In the genomic region with DNA sequence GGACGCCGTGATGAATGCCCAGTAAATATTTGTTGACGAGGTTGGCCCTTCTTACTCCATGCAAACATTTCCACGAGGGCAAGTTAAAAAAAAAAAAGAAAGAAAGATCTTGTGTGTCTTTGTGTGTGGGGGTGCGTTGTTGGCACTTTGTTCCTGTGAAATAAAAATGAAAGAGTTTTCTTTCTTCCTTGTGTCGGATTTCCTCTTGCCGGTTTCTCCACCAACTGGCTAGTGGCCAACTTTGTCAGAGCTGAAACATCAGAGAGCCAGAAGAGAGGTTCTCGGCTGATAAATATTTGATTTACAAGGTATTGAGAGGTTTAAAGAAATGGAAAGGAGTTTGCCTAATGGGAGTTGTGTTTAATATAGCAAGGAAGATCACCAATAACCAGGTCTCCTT, we compare ENCODE assay signal across 10 mouse cellular contexts.
DNase-seq lines count a peak whose midpoint lies in the region; ATAC-seq and TF ChIP-seq lines count a peak whose summit lies in the region.
"Had no signal": no experiment of that assay in that cellular context is flagged by ENCODE, and none has a peak within 500 bp of the region (broad histone marks: within the 10 kb centered on the region; RNA-seq: fewer than 3 reads in every experiment).

No protein-coding gene starts in this region.

- no peaks in the 10 kb centered on the region for H3K9me3 ChIP-seq in kidney, embryonic 16.5 days (ENCODE audit: low read length)

- ATAC-seq in kidney, embryonic 16.5 days (ENCODE audit: low FRiP score, low TSS enrichment), result no peak
- ATAC-seq in CD4-positive, CD25-positive, alpha-beta regulatory T cell, adult 4 months, result no peak

- no peak overlapping the region for H3ac ChIP-seq in myocyte (ENCODE audit: control insufficient read depth, insufficient read length)

- H3K79me2 ChIP-seq in myocyte (ENCODE audit: control insufficient read depth, insufficient read depth), result no peaks in the 10 kb centered on the region

- peaks cover 6% of the 10 kb centered on the region for H3K4me1 ChIP-seq in cerebellum, adult 2 months (ENCODE audit: control insufficient read depth, insufficient read depth, low read length)
- H3K4me1 ChIP-seq in kidney, embryonic 16.5 days (ENCODE audit: insufficient read depth, low read length), result 0 out of 2 replicates have a peak, but pooled peaks cover 9% of the 10 kb centered on the region

- H3K36me3 ChIP-seq in kidney, embryonic 16.5 days (ENCODE audit: insufficient read depth, low read length), result no peaks in the 10 kb centered on the region
- H3K36me3 ChIP-seq in myocyte (ENCODE audit: control insufficient read depth, insufficient read depth), result no peaks in the 10 kb centered on the region

- no peak overlapping the region for H3K9ac ChIP-seq in kidney, embryonic 16.5 days (replicated peaks; ENCODE audit: low read length)

- DNase-seq in cerebellum, adult 2 months, result peak; percentile 4 to 6
- no peak for DNase-seq in cerebellum, adult 9-11 months
- no peak for DNase-seq in kidney, adult 18-20 months
- peak; percentile 23 to 46 for DNase-seq in layer of hippocampus, adult 2 months (ENCODE audit: low spot score in 2 of 2)
- no peak for DNase-seq in cerebellum, adult 8-10 months

- H3K4me3 ChIP-seq in cerebellum, adult 2 months (replicated peaks; ENCODE audit: insufficient read depth, low read depth, low read length), result no peak overlapping the region
- H3K4me3 ChIP-seq in kidney, embryonic 16.5 days (ENCODE audit: low read length), result no peak overlapping the region
- H3K4me3 ChIP-seq in layer of hippocampus, adult 2 months, result peak overlapping the region; percentile 19; the same call in 1 of the 2 replicates
- no peak overlapping the region for H3K4me3 ChIP-seq in myocyte
- H3K4me3 ChIP-seq: heart, adult 2 months; megakaryocyte, embryonic 14.5 days had no signal

- peak overlapping the region; percentile 17; the same call in 1 of the 2 replicates for H3K4me2 ChIP-seq in kidney, embryonic 16.5 days (replicated peaks; ENCODE audit: low read depth, low read length)
- peak overlapping the region; percentile 58 for H3K4me2 ChIP-seq in myocyte (ENCODE audit: low read depth)

- no peak for TF ChIP-seq CTCF in cerebellum, adult 2 months (IDR thresholded peaks at IDR 0.05; ENCODE audit: borderline replicate concordance, insufficient read depth, low read depth, low read length)
- TF ChIP-seq CTCF in layer of hippocampus, adult 2 months (conservative IDR thresholded peaks at IDR 0.05), result no peak

- H3K27me3 ChIP-seq in cerebellum, adult 2 months (ENCODE audit: control insufficient read depth, insufficient read depth, low read length), result no peaks in the 10 kb centered on the region
- H3K27me3 ChIP-seq in kidney, embryonic 16.5 days (ENCODE audit: insufficient read depth, low read length), result no peaks in the 10 kb centered on the region
- H3K27me3 ChIP-seq in myocyte (ENCODE audit: control insufficient read depth, insufficient read depth, insufficient read length), result no peaks in the 10 kb centered on the region
- H3K27me3 ChIP-seq: megakaryocyte, embryonic 14.5 days had no signal

- WGBS in cerebellum, adult 2 months, result 7% methylated on average over 8 of the region's 8 CpGs
- 37% methylated on average over 8 of the region's 8 CpGs for WGBS in kidney, embryonic 16.5 days

- TF ChIP-seq POLR2A in cerebellum, adult 2 months (IDR thresholded peaks at IDR 0.05; ENCODE audit: borderline replicate concordance, insufficient read depth, low read length), result no peak
- no peak for TF ChIP-seq POLR2A in myocyte (IDR thresholded peaks at IDR 0.05; ENCODE audit: insufficient read length, low read depth)

- H3K27ac ChIP-seq in cerebellum, adult 2 months (ENCODE audit: insufficient read depth, low read length), result no peak overlapping the region
- no peak overlapping the region for H3K27ac ChIP-seq in kidney, embryonic 16.5 days (ENCODE audit: low read length)
- H3K27ac ChIP-seq in layer of hippocampus, adult 2 months, result peak overlapping the region; percentile 68
- H3K27ac ChIP-seq: heart, adult 2 months had no signal

TF ChIP-seq in myocyte, 11 proteins besides CTCF, POLR2A, EP300 and RAD21:
- no peak for TF ChIP-seq SRF (IDR thresholded peaks at IDR 0.05; ENCODE audit: control insufficient read depth, insufficient read length, low read depth)
- TF ChIP-seq USF1 (IDR thresholded peaks at IDR 0.05; ENCODE audit: low read depth), result no peak
- TF ChIP-seq CEBPB (IDR thresholded peaks at IDR 0.05; ENCODE audit: insufficient read depth, poor library complexity, severe bottlenecking), result no peak
- TF ChIP-seq REST (IDR thresholded peaks at IDR 0.05; ENCODE audit: insufficient read depth, insufficient read length), result no peak
- no peak for TF ChIP-seq MYOG (IDR thresholded peaks at IDR 0.05; ENCODE audit: control insufficient read depth in 1 of 3, insufficient read depth in 1 of 3, insufficient read length in 2 of 3, low read depth in 2 of 3)
- TF ChIP-seq E2F4 (IDR thresholded peaks at IDR 0.05; ENCODE audit: insufficient read depth), result no peak
- TF ChIP-seq MYOD1 (IDR thresholded peaks at IDR 0.05; ENCODE audit: control insufficient read depth in 1 of 3, insufficient read length in 2 of 3, low read depth in 2 of 3), result no peak
- no peak for TF ChIP-seq MAX (IDR thresholded peaks at IDR 0.05; ENCODE audit: low read depth)
- TF ChIP-seq TCF12 (IDR thresholded peaks at IDR 0.05; ENCODE audit: insufficient read depth, poor library complexity, severe bottlenecking), result no peak
- TF ChIP-seq TCF3 (IDR thresholded peaks at IDR 0.05; ENCODE audit: insufficient read length, low read depth), result no peak
- TF ChIP-seq POLR2AphosphoS2 (IDR thresholded peaks at IDR 0.05; ENCODE audit: insufficient read length, low read depth), result no peak

Comparison
In these comparisons a context has a peak if more than half of its experiments do, and no peak if none do; other contexts are left out.
1. DNase-seq: peak in cerebellum, adult 2 months (2 of 2) and layer of hippocampus, adult 2 months (2 of 2); none in cerebellum, adult 9-11 months (single experiment), kidney, adult 18-20 months (single experiment) and cerebellum, adult 8-10 months (single experiment).